Mouse (Mus musculus) kidney, embryonic 15.5 days (tissue): ENCODE results near the gene Map3k11. TPM values are rescaled to one million over a fixed set of nuclear protein-coding genes. Genes with fewer than 3 reads are reported as not detected.

Experiments
- ATAC-seq: fragments of 200-750 bp; cut with Nextera tagmentation; replicated peaks from 2 replicates; pipeline ENCODE4 v1.8.0; 2017; ENCODE audit warnings: moderate TSS enrichment; ENCODE audit not compliant: low FRiP score
- H3K27ac ChIP-seq: fragments of 300-500 bp; sonication (generic); 2 replicates; pipeline ENCODE4 v1.5.1; 2015; ENCODE audit warnings: mild to moderate bottlenecking, inconsistent platforms
- H3K27me3 ChIP-seq: fragments of 300-500 bp; sonication (generic); 2 replicates; pipeline ENCODE4 v1.6.1; 2015; ENCODE audit warnings: inconsistent platforms
- H3K36me3 ChIP-seq: fragments of 300-500 bp; sonication (generic); 2 replicates; pipeline ENCODE4 v1.6.1; 2015; ENCODE audit warnings: inconsistent platforms
- H3K4me1 ChIP-seq: fragments of 300-500 bp; sonication (generic); 2 replicates; pipeline ENCODE4 v1.6.1; 2015; ENCODE audit warnings: inconsistent platforms
- H3K4me2 ChIP-seq: fragments of 300-500 bp; sonication (generic); 2 replicates; pipeline ENCODE4 v1.6.1; 2015; ENCODE audit warnings: moderate library complexity, mild to moderate bottlenecking, inconsistent platforms
- H3K4me3 ChIP-seq: fragments of 300-500 bp; sonication (generic); replicated peaks from 2 replicates; pipeline ENCODE4 v1.5.1; 2015; ENCODE audit warnings: mild to moderate bottlenecking, inconsistent platforms
- H3K9ac ChIP-seq: fragments of 300-500 bp; sonication (generic); 2 replicates; pipeline ENCODE4 v1.6.1; 2015; ENCODE audit warnings: mild to moderate bottlenecking, inconsistent platforms
- H3K9me3 ChIP-seq: fragments of 300-500 bp; sonication (generic); replicated peaks from 2 replicates; pipeline ENCODE4 v1.6.1; 2016; ENCODE audit warnings: inconsistent platforms
- WGBS: fragments of 180-500 bp; shearing (Covaris S2); methylation state at CpG from one replicate; pipeline ENCODE4 v1.1.7; 2015; ENCODE audit warnings: mixed read lengths; 5-methylcytosine and 5-hydroxymethylcytosine counted together
- polyA plus RNA-seq: library from polyadenylated mRNA; unstranded; fragments of >200 nt; fragmentation: Nextera tagmentation; extraction: Ambion mirVana; gene quantifications from 2 replicates; pipeline ENCODE4 v1.2.1, GENCODE M21; 2015

Gene Map3k11
- 42.6 and 43.2 TPM in 2 replicates for polyA plus RNA-seq

DNA sequence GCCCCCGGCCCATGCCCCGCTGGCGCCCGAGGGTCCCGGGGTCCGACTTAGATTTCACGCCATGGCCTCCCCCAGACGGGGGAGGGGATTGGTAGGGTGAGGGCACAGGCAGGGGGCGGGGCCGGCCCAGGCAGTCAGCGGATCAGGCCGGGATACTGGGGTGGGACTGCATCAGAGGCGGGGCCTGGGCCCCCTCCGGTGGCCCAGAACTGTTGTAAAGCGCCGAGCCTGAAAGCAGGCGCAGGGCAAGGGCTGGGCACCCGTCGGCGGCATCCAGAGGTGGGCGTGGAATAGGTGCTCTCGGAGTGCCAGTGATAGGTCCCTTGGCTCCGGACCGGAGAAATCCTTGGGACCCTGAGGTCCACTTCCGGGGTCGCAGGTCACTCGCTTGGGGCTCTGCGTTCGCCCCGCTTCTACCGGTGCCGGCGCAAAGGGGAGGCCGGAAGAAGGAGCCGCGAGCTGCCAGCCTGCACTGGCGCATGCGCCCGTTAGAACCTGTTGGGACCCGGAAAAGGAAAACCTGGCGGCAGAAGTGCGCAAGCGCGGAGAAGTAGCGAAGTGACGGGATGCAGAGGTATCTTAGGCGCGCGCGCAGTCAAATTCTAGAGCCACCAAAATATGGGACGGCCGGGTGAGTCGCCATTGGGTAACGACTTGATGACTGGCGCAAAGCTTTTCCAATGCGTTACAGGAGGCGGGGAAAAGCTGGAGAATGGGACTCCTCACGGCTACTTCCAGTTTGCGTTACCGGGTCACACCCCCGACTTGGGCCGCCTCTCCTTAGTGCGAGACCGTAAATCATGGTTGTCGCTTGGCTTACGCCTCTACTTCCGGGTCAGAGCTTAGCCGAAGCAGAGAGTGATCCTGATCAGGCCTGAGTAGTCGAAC, at the start of gene Map3k11, which contains the start of gene Pcnx3:
Gene Map3k11, plus strand, starts transcription at position 543 of the 888 bp plus-strand sequence.
Gene Pcnx3, minus strand, starts transcription at position 709 of the 888 bp plus-strand sequence.
- H3K9ac ChIP-seq = peak within 1 kb of the TSS; percentile 79
- under 1% methylated on average over 69 of the region's 69 CpGs for WGBS
- H3K4me1 ChIP-seq = peaks cover 48% of the 10 kb centered on the region
- peak within 1 kb of the TSS; percentile 96 for H3K27ac ChIP-seq
- peak within 1 kb of the TSS; percentile 96 for H3K4me2 ChIP-seq
- no peaks in the 10 kb centered on the region for H3K27me3 ChIP-seq
- H3K4me3 ChIP-seq = peak within 1 kb of the TSS; percentile 81
- peak; percentile 89 for ATAC-seq
- no peaks in the 10 kb centered on the region for H3K9me3 ChIP-seq
- peaks cover 55% of the 10 kb centered on the region for H3K36me3 ChIP-seq

DNA sequence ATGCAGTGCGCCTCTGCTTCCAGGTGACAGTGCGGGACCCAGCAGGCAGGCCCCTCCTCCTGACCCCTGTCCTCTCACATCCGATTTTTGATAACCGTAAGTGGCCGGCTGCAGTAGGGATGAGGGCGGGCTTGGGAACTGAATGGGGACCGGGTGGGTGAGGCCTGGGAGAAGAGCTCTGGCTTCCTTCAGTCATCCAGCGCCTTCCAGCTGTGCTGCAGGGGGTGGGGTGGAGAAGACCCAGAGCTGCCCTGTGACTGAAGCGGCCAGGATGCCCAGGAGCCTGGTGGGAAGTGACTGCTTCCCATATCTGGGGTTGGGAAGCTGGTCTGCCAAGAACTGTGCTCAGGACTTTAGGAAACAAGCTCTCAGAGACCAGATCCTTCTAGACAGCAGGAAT, 48.2 kb upstream of the Map3k11 start:
- no peak overlapping the region for H3K9ac ChIP-seq

DNA sequence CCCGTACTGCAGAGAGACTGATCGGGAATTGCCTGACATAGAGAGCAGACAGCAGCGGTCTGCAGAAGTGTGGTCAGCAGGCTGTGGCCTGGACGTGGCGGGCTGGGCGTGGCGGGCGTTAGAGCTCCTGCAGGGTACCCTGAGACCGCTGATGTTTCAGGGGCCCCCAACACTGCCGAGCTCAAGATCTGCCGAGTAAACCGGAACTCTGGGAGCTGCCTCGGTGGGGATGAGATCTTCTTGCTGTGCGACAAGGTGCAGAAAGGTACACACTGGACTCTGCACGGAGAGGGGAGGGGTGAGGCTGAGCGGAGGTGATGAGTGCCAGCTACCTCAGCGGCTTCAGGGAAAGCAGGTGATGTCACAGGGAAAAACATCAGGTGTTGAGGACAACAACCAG, 47.5 kb upstream of the Map3k11 start:
- Histone ChIP-seq H3K27me3 (no peaks in the 10 kb centered on the region), H3K36me3 (peaks cover 77% of the 10 kb centered on the region), H3K9me3 (no peaks in the 10 kb centered on the region), H3K4me3 (no peak overlapping the region), H3K4me2 (no peak overlapping the region), H3K9ac (no peak overlapping the region), H3K4me1 (peaks cover 39% of the 10 kb centered on the region), H3K27ac (no peak overlapping the region)
- ATAC-seq = no peak
- 90% methylated on average over 17 of the region's 17 CpGs for WGBS

More for the DNA sequence above, 48.2 kb upstream of the Map3k11 start:
- Histone ChIP-seq H3K4me1 (peaks cover 41% of the 10 kb centered on the region), H3K4me2 (no peak overlapping the region), H3K36me3 (peaks cover 70% of the 10 kb centered on the region), H3K4me3 (no peak overlapping the region), H3K27me3 (no peaks in the 10 kb centered on the region), H3K9me3 (no peaks in the 10 kb centered on the region), H3K27ac (0 out of 2 replicates have a peak overlapping the region, but pooled peaks have one; percentile 1)
- ATAC-seq = no peak
- WGBS = 52% methylated on average over 9 of the region's 9 CpGs

DNA sequence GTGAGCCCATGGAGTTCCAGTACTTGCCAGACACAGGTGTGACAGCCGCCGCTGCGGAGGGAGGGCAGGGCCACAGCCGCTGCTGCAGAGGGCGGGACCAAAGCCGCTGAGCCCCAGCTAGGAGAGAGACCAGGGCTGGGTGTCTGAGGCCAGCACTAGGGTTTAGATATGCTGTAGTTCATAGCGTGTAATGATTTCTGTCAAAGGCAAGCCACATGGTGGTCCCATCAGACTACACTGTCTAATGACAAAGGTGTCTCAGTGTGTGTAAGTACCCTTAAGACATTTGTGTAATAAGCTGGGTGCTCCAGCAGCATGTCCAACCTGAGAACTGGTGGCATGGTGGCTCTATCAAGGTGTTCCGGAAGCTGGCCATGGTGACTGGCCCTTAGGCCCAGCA, 46.9 kb upstream of the Map3k11 start:
- H3K4me1 ChIP-seq = peaks cover 33% of the 10 kb centered on the region
- H3K9me3 ChIP-seq = no peaks in the 10 kb centered on the region
- no peak for ATAC-seq
- H3K4me2 ChIP-seq = no peak overlapping the region
- H3K27ac ChIP-seq = no peak overlapping the region
- 93% methylated on average over 8 of the region's 8 CpGs for WGBS
- no peak overlapping the region for H3K9ac ChIP-seq
- no peak overlapping the region for H3K4me3 ChIP-seq
- H3K27me3 ChIP-seq = no peaks in the 10 kb centered on the region
- H3K36me3 ChIP-seq = peaks cover 83% of the 10 kb centered on the region

DNA sequence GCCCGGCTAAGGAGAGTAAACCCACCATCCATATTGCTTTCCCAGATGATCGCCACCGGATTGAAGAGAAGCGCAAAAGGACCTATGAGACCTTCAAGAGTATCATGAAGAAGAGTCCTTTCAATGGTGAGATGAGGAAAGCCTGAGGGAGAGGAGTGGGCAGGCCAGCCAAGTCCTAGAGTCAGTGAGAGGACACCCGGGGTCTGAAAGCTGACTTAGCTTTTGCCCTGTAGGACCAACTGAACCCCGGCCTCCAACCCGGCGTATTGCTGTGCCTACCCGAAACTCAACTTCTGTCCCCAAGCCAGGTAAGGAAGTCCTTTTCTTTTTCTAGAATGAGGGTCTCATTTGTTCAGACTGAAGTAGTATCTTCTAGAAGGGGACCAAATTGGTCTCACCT, 43.3 kb upstream of the Map3k11 start:
- Histone ChIP-seq H3K4me1 (peaks cover 30% of the 10 kb centered on the region), H3K36me3 (peaks cover 78% of the 10 kb centered on the region), H3K4me3 (no peak overlapping the region), H3K9me3 (no peaks in the 10 kb centered on the region), H3K9ac (no peak overlapping the region), H3K27ac (no peak overlapping the region), H3K4me2 (no peak overlapping the region), H3K27me3 (no peaks in the 10 kb centered on the region)
- 97% methylated on average over 9 of the region's 9 CpGs for WGBS
- ATAC-seq = no peak

DNA sequence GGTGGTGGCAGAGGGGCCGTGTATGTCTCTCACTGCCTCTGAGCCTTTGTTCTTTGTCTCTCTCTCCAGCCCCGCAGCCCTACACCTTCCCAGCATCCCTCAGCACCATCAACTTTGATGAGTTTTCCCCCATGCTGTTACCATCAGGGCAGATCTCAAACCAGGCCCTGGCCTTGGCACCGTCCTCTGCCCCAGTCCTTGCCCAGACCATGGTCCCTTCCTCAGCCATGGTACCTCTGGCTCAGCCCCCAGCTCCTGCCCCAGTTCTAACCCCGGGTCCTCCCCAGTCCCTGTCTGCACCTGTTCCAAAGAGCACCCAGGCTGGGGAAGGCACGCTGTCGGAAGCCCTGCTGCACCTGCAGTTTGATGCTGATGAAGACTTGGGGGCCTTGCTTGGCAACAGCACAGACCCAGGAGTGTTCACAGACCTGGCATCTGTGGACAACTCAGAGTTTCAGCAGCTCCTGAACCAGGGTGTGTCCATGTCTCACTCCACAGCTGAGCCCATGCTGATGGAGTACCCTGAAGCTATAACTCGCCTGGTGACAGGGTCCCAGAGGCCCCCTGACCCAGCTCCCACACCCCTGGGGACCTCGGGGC, 41.7 kb upstream of the Map3k11 start:
- WGBS = 90% methylated on average over 8 of the region's 8 CpGs
- Histone ChIP-seq H3K4me2 (no peak overlapping the region), H3K4me3 (no peak overlapping the region), H3K36me3 (peaks cover 78% of the 10 kb centered on the region), H3K9me3 (no peaks in the 10 kb centered on the region), H3K27ac (no peak overlapping the region), H3K27me3 (no peaks in the 10 kb centered on the region), H3K4me1 (peaks cover 23% of the 10 kb centered on the region), H3K9ac (no peak overlapping the region)
- ATAC-seq = no peak

DNA sequence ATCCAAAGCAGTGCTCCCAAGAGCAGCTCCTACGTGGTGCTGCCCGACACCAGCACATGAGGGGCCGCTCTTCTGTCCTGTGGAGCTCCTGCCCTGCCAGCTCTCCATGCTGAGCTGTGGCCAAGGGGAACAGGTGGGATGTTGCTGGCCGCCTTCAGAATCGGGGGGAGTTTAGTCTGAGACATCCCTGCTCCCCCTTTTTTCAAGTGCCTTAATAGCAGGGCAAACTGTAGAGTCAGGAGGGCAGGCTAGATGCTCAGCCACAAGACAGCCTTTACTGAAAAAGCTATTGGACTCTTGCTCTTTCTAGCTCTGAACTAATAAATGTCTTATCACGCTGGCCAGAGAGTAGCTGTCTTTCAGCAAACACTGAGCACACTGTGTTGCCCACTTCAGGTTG, 40.8 kb upstream of the Map3k11 start:
- Histone ChIP-seq H3K4me3 (no peak overlapping the region), H3K9me3 (no peaks in the 10 kb centered on the region), H3K36me3 (peaks cover 78% of the 10 kb centered on the region), H3K9ac (no peak overlapping the region), H3K27ac (peak overlapping the region; percentile 90), H3K27me3 (no peaks in the 10 kb centered on the region), H3K4me2 (no peak overlapping the region), H3K4me1 (peaks cover 23% of the 10 kb centered on the region)
- 93% methylated on average over 6 of the region's 6 CpGs for WGBS
- no peak for ATAC-seq

DNA sequence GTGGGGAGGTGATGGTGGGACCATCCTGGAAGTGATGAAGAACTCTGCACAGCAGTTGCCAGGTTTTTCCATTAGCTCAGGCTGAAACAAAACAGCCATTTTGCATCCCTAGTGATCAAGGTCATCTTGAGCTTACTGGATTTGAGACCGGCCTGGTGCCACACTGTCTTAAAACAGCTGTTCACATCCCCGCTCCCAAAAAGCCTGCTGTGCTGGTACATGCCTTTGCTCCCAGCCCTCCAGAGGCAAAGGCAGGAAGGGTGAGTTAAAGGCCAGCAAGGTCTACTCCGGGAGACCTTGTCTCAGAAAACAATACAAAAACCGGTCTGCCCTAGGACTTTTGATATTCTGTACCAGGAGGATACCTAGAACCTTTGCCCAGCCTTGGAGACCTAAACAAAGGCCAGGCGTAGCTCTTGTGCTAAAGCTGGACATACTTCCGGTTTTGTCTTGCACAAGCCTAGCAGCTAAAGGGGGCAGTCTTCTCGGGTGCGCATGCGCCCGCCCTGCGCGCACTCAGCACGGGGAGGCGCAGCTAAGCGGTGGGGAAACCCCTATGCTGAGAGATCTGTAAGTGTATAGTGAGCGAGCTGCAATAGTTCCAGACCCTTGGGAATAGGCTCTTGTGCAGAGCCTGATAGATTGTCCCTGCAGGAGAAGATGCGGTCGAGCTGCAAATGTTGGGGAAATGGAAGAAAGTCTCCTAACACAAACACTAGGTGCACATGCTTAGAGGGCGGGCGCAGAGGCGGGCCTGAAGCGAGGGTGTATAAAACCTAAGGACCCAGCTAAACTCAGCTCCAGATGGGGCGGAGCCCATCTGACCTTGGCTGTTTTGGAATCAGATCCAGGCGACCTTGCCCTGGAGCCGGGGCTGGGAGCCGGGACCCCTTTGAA, 39.9 kb upstream of the Map3k11 start:
- peaks cover 23% of the 10 kb centered on the region for H3K4me1 ChIP-seq
- peak overlapping the region; percentile 59 for H3K4me2 ChIP-seq
- H3K27ac ChIP-seq = peak overlapping the region; percentile 90
- no peaks in the 10 kb centered on the region for H3K9me3 ChIP-seq
- ATAC-seq = peak; percentile 88
- peak overlapping the region; percentile 30 for H3K4me3 ChIP-seq
- no peaks in the 10 kb centered on the region for H3K27me3 ChIP-seq
- peak overlapping the region; percentile 37 for H3K9ac ChIP-seq
- H3K36me3 ChIP-seq = peaks cover 75% of the 10 kb centered on the region
- 13% methylated on average over 26 of the region's 26 CpGs for WGBS

DNA sequence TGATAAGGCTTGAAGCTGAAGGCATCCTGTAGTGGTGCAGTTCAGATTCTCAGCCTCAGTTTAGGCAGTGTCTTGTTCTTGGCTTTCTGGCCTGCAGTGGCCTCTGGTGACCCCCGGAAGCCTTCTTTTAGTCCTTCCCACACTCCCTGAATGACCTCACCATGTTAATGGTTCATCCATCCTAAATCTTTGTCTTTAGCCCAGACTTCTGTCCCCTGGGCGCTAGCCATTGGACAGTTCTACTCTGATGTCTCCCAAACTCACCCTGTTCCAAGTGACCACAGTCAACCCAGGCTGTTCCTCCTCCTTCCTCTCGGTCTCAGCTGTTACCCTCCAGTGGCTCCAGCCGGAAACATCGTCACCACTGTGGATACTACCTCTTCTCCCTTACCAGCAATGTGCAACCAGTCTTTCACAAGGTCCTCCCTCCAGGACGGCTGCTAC, 39.2 kb upstream of the Map3k11 start:
- peaks cover 30% of the 10 kb centered on the region for H3K4me1 ChIP-seq
- peaks cover under 1% of the 10 kb centered on the region; the same call in 1 of the 2 replicates for H3K27me3 ChIP-seq
- H3K9me3 ChIP-seq = no peaks in the 10 kb centered on the region
- peak overlapping the region; percentile 30 for H3K4me3 ChIP-seq
- H3K4me2 ChIP-seq = peak overlapping the region; percentile 59
- ATAC-seq = peak; percentile 37
- 43% methylated on average over 6 of the region's 6 CpGs for WGBS
- peaks cover 69% of the 10 kb centered on the region for H3K36me3 ChIP-seq
- H3K9ac ChIP-seq = peak overlapping the region; percentile 37
- H3K27ac ChIP-seq = peak overlapping the region; percentile 90

DNA sequence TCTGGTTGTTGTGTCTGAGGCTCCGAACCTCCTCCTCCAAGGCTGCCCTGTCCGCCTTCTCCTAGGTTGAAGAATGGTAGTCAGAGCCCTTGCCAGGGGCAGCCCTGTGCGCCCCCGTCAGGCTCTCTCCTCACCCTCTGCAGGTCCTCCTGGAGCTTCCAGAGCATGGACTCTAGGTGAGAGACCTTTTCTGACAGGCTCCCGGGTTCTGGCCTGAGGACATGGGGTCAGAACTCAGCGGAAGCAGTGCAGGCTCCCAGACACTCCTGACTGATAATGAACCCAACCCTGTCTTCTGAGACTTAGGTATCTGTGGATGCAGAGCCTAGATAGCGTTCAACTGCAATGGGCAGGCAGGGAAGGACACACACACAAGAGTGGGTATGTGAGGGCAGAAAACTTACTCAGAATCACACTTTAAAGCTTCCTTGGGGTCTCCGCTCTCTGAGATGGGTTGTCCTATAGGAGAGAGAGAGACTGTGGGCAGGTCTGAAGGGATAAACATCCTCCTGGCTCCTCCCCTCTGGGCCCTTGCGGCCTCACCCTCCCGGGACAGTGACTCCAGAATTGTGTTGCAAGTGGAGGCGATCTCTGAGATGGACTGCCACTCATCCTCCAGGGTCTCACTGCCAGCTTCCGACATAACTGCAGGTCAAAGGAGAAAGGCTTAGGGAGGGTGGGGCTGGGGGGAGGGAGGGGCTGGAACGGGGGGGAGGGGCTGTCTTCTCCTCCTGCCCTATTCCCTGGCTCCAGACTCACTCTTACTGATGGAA, 36.9 kb upstream of the Map3k11 start:
- Histone ChIP-seq H3K4me3 (no peak overlapping the region), H3K4me2 (no peak overlapping the region), H3K36me3 (peaks cover 62% of the 10 kb centered on the region), H3K9me3 (no peaks in the 10 kb centered on the region), H3K27me3 (peaks cover 11% of the 10 kb centered on the region), H3K4me1 (peaks cover 40% of the 10 kb centered on the region), H3K9ac (no peak overlapping the region), H3K27ac (no peak overlapping the region)
- no peak for ATAC-seq
- WGBS = 66% methylated on average over 12 of the region's 13 CpGs

DNA sequence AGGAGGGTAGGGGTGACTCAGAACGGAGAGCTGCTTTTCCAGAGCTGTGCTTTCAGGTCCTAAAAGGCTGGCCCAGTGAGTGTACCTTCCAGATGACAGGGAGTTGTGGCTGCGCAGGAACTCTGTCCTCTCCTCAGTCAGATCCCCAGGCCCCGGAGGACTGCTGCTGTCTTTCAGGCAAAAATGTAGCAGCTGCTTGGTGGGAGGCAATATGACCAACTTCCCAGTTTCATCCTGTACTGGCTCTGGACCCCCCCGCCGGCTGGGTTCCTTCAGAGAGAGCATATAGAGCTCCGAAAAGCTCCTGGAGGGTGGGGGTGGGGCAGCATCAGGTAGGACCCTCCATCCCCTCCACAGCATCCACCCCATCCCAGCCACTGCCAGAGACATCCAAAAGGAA, 36.0 kb upstream of the Map3k11 start:
- Histone ChIP-seq H3K36me3 (peaks cover 60% of the 10 kb centered on the region), H3K4me1 (peaks cover 44% of the 10 kb centered on the region), H3K9ac (no peak overlapping the region), H3K4me2 (no peak overlapping the region), H3K9me3 (no peaks in the 10 kb centered on the region), H3K27me3 (peaks cover 11% of the 10 kb centered on the region), H3K4me3 (no peak overlapping the region), H3K27ac (no peak overlapping the region)
- no peak for ATAC-seq
- 89% methylated on average over 6 of the region's 6 CpGs for WGBS
